Mouse (Mus musculus) hindbrain, postnatal 0 days (tissue): ENCODE results near the gene Mars. TPM values are rescaled to one million over a fixed set of nuclear protein-coding genes. Genes with fewer than 3 reads are reported as not detected.

Experiments
- ATAC-seq: fragments of 200-750 bp; cut with Nextera tagmentation; 2 replicates; pipeline ENCODE4 v1.8.0; 2017; ENCODE audit warnings: mild to moderate bottlenecking, moderate TSS enrichment, moderate library complexity
- DNase-seq: peaks from one replicate; pipeline ENCODE4 v3.0.0-alpha.2; 2015; ENCODE audit warnings: low spot score
- H3K27ac ChIP-seq: fragments of 300-500 bp; sonication (generic); 2 replicates; pipeline ENCODE4 v1.5.1; 2014; ENCODE audit warnings: mild to moderate bottlenecking
- H3K27me3 ChIP-seq: fragments of 300-500 bp; sonication (generic); 2 replicates; pipeline ENCODE4 v1.6.1; 2014; ENCODE audit warnings: low read length, mixed read lengths; ENCODE audit not compliant: insufficient read depth
- H3K36me3 ChIP-seq: fragments of 300-500 bp; sonication (generic); 2 replicates; pipeline ENCODE4 v1.6.1; 2014; ENCODE audit warnings: low read length, mixed read lengths; ENCODE audit not compliant: insufficient read depth
- H3K4me1 ChIP-seq: fragments of 300-500 bp; sonication (generic); 2 replicates; pipeline ENCODE4 v1.6.1; 2014; ENCODE audit warnings: antibody characterized with exemption, low read length, mixed read lengths; ENCODE audit not compliant: insufficient read depth
- H3K4me2 ChIP-seq: fragments of 300-500 bp; sonication (generic); 2 replicates; pipeline ENCODE4 v1.6.1; 2014; ENCODE audit warnings: low read depth, mild to moderate bottlenecking, low read length, moderate library complexity, mixed read lengths
- H3K4me3 ChIP-seq: fragments of 300-500 bp; sonication (generic); 2 replicates; pipeline ENCODE4 v1.5.1; 2014; ENCODE audit warnings: low read length
- H3K9ac ChIP-seq: fragments of 300-500 bp; sonication (generic); replicated peaks from 2 replicates; pipeline ENCODE4 v1.6.1; 2014; ENCODE audit warnings: mild to moderate bottlenecking, low read length, moderate library complexity, mixed read lengths
- H3K9me3 ChIP-seq: fragments of 300-500 bp; sonication (generic); 2 replicates; pipeline ENCODE4 v1.6.1; 2016; ENCODE audit warnings: low read length, mixed read lengths
- CTCF ChIP-seq: IDR thresholded peaks from 2 replicates; pipeline ENCODE4 v1.5.1; 2016; ENCODE audit warnings: antibody characterized with exemption, control low read depth, low read depth
- WGBS: fragments of 180-500 bp; shearing (Covaris S2); extraction: QIAGEN DNeasy Blood & Tissue Kit; methylation state at CpG from one replicate; pipeline ENCODE4 v1.1.7; 2014; 5-methylcytosine and 5-hydroxymethylcytosine counted together
- polyA plus RNA-seq: library from polyadenylated mRNA; unstranded; fragments of >200 nt; fragmentation: Nextera tagmentation; extraction: Ambion mirVana; gene quantifications from 2 replicates; pipeline ENCODE4 v1.2.1, GENCODE M21; 2015
- total RNA-seq: library from RNA; depleted of rRNA; stranded (reverse); fragments of >200 nt; gene quantifications from 2 replicates; pipeline ENCODE4 v1.2.3, GENCODE M21; 2014

The Mars gene
- total and polyA plus RNA-seq, 2 experiments from 2014 or later: 90.4 to 104 TPM

DNA sequence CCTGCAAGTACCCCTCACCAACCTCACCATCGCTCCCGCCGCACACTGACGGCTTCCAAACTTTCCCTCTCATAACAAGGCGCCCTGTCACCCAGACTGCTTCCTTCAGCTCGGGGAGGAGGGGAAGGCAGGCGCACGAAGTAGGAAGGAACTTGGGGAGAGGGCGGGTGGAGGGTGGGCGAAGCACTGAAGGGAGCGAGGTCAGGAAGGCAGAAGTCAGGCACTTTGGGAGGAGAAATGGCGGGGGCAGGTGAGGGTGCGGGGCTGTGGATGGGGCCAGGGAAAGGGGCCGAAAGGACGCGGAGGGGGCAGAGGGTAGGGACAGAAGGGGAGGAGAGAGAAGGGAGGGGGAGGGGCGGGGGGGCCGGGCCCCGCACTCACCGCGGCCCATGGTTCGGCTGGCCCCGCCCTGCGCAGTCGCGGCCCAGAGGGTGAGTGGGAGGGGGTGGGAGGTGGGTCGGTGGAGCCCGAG lies 23.2 kb downstream of the Mars start:
- H3K27me3 ChIP-seq: no peaks in the 10 kb centered on the region
- peak overlapping the region; percentile 77 for H3K9ac ChIP-seq
- ATAC-seq: peak; percentile 3
- peaks cover 14% of the 10 kb centered on the region for H3K36me3 ChIP-seq
- no peak for TF ChIP-seq CTCF
- peak overlapping the region; percentile 69 for H3K4me3 ChIP-seq
- peak overlapping the region; percentile 97 for H3K27ac ChIP-seq
- H3K4me2 ChIP-seq: peak overlapping the region; percentile 80
- peak; percentile 63 for DNase-seq
- H3K9me3 ChIP-seq: no peaks in the 10 kb centered on the region
- WGBS: under 1% methylated on average over 15 of the region's 28 CpGs
- H3K4me1 ChIP-seq: peaks cover 33% of the 10 kb centered on the region

DNA sequence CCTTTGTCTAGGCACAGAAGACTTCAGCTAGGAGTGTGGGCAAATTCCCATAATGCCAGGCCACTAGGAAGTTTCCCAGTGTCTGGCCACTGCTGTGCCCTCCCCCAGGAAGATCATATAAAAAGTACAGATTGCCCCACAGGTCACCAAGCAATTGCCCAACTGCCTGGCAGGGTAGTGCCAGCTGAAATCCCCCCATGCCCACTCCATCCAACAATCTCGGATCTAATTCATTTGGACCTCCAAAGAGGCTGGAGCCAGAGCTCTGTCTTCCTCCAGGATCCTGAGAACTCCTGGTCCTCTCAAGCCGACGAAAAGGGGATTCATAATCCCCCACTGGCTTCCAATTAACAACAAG lies 23.7 kb downstream of the Mars start:
- Histone ChIP-seq H3K4me2 (peak overlapping the region; percentile 80), H3K27me3 (no peaks in the 10 kb centered on the region), H3K36me3 (peaks cover 19% of the 10 kb centered on the region), H3K9me3 (no peaks in the 10 kb centered on the region), H3K4me3 (peak overlapping the region; percentile 69), H3K4me1 (peaks cover 33% of the 10 kb centered on the region), H3K9ac (peak overlapping the region; percentile 77), H3K27ac (peak overlapping the region; percentile 97)
- no peak for TF ChIP-seq CTCF
- ATAC-seq (no peak), DNase-seq (no peak)
- 0% methylated on average over 3 of the region's 3 CpGs for WGBS

DNA sequence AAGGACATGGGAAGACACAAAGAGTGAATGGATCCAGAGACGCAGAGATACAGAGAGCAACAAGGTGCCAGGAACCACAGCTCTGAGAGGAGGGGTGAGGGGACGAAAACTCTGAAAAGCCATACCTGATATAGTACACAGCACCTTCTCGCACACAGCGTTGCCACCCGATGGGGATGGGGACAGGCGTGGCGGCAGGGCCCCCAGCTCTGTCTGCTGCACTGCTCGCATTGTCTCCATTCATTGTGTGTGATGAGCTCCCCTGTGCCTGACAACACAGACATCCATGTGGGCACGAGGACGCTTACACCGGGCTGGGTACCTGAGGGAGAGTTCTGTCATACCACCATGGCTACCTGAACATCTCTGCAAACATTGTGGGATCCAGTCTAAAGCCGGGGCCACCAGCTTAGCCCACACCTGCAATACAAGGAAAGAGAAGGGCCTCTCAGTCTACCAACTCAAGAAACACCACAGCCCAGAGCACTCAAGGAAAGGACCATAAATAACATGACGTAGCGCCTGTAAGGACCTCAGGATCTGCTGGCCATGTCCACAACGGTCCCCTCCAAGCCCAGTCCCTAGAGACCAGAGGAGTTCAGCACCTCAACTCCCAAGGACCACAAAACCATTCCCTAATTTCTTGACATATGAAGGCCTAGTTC lies 24.2 kb downstream of the Mars start:
- TF ChIP-seq CTCF: no peak
- Histone ChIP-seq H3K36me3 (peaks cover 24% of the 10 kb centered on the region), H3K9me3 (no peaks in the 10 kb centered on the region), H3K9ac (peak overlapping the region; percentile 77), H3K27ac (peak overlapping the region; percentile 97), H3K4me2 (peak overlapping the region; percentile 80), H3K4me3 (peak overlapping the region; percentile 69), H3K27me3 (no peaks in the 10 kb centered on the region), H3K4me1 (peaks cover 33% of the 10 kb centered on the region)
- DNase-seq: no peak
- 55% methylated on average over 15 of the region's 15 CpGs for WGBS
- no peak for ATAC-seq

DNA sequence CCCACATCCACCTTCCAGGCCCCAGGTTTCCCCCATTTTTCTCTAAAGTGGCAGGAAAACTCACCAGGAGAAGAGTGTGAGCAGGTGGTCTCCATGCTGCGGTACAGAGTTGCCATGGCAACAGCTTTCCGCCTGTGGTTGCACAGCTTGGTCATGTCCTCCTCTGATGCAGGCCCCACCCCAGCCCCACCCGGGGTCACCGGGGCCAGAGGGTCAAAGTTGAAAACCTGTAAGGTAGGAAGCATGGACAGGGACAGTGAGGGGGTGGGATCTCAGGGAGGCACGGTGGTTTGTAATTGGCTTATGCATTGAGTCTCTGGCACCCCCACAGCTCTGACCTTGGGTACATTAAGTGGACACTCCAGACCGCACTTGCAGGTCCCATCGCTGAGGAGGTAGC lies 24.9 kb downstream of the Mars start:
- TF ChIP-seq CTCF: no peak
- H3K9me3 ChIP-seq: no peaks in the 10 kb centered on the region
- H3K4me2 ChIP-seq: peak overlapping the region; percentile 80
- DNase-seq: peak; percentile 43
- WGBS: 48% methylated on average over 7 of the region's 7 CpGs
- H3K4me1 ChIP-seq: peaks cover 27% of the 10 kb centered on the region
- H3K27me3 ChIP-seq: no peaks in the 10 kb centered on the region
- H3K36me3 ChIP-seq: peaks cover 31% of the 10 kb centered on the region
- no peak for ATAC-seq
- H3K4me3 ChIP-seq: peak overlapping the region; percentile 69; the same call in 1 of the 2 replicates
- H3K27ac ChIP-seq: peak overlapping the region; percentile 97; the same call in 1 of the 2 replicates
- peak overlapping the region; percentile 77; the same call in 1 of the 2 replicates for H3K9ac ChIP-seq

DNA sequence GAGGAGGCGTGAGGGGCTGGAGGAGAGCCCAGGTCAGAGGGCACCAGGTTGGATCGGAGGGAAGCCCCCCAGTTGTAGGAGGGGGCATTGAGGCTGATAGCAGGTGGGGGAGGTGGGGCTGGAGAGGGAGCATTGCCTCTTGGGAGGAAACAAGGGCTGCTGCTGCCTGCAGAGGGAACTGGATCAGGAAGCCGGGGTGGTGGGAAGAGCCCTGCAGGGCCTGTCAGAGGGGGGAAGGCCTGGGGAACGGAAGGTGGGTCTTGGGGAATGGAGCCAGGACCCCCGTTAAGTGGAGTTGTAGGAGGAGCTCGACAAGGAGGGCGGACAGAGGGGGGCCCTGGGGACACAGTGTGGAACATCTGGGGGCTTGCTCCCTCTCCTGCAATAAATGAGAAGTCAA lies 25.4 kb downstream of the Mars start:
- H3K4me2 ChIP-seq: peak overlapping the region; percentile 80
- H3K27me3 ChIP-seq: no peaks in the 10 kb centered on the region
- peaks cover 36% of the 10 kb centered on the region for H3K36me3 ChIP-seq
- TF ChIP-seq CTCF: no peak
- peak overlapping the region; percentile 41; the same call in 1 of the 2 replicates for H3K27ac ChIP-seq
- H3K9me3 ChIP-seq: no peaks in the 10 kb centered on the region
- no peak for DNase-seq
- no peak overlapping the region; the same call in 1 of the 2 replicates for H3K9ac ChIP-seq
- peaks cover 22% of the 10 kb centered on the region for H3K4me1 ChIP-seq
- WGBS: 58% methylated on average over 7 of the region's 7 CpGs
- no peak overlapping the region for H3K4me3 ChIP-seq
- ATAC-seq: no peak

DNA sequence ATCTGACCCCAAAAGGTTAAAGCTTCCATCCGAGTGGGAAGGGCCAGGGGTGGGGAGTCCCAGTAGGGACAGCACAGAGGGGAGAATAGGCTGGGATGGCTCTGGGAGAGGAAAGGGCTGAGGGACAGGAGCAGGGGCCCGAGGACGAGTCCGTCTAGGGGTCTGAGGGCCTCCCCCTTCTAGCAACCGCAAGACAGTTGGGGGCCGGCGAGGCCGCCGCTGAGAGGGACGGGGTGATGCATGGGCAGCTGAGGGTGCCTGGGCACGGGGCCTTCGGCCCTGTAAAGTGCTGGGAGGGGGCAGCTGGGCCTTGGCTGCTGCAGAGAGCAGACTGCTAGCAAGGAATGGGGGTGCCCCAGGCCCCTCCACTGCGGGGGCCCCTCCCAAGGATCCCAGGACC lies 25.9 kb downstream of the Mars start:
- no peaks in the 10 kb centered on the region for H3K9me3 ChIP-seq
- H3K4me1 ChIP-seq: peaks cover 22% of the 10 kb centered on the region
- no peak for DNase-seq
- H3K27me3 ChIP-seq: no peaks in the 10 kb centered on the region
- WGBS: 65% methylated on average over 12 of the region's 13 CpGs
- peaks cover 40% of the 10 kb centered on the region for H3K36me3 ChIP-seq
- H3K9ac ChIP-seq: 0 out of 2 replicates have a peak overlapping the region, but pooled peaks have one; percentile 9
- peak overlapping the region; percentile 41; the same call in 1 of the 2 replicates for H3K27ac ChIP-seq
- no peak for ATAC-seq
- no peak overlapping the region for H3K4me2 ChIP-seq
- TF ChIP-seq CTCF: no peak
- H3K4me3 ChIP-seq: no peak overlapping the region
